Mouse (Mus musculus) adrenal gland (tissue): Measurements from ENCODE around the gene Ss18l1.

Experiments used
- intact Hi-C: fragments of 180-260 bp; cut with DNase I; formaldehyde crosslinking; loops from one replicate; pipeline ENCODE4 v1.15.1; 2025

The Ss18l1 gene

GRCm38 (mm10) chr2:180033956-180034355, 8.4 kb upstream of the Ss18l1 start:
- intact Hi-C loops = no loop called here

GRCm38 (mm10) chr2:180034753-180035152, 7.6 kb upstream of the Ss18l1 start:
- intact Hi-C loops = no loop called here

DNA sequence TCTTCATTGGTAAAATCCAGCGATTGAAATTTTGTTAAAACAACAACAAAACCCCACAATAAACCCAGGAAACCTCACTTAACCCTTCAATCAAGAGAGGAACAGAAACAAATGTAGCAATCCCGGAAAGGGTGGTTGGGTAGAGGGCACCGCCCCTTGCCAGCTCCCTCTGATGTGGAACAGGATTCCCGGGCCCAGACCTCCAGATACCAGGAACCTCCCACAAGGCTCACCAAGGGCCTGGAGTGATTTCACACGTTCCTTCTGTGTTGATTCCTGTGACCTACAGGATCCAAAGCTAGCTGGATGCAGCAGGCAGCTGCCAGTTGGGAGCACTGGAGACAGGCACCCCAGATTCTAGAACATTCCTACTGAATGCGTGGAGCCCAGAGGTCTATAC, 1.9 kb upstream of the Ss18l1 start:
- intact Hi-C loops = loop anchor here (5.0 kb wide), 1 partner anchor 63 kb away; the partner anchor contains the start of gene Taf4

DNA sequence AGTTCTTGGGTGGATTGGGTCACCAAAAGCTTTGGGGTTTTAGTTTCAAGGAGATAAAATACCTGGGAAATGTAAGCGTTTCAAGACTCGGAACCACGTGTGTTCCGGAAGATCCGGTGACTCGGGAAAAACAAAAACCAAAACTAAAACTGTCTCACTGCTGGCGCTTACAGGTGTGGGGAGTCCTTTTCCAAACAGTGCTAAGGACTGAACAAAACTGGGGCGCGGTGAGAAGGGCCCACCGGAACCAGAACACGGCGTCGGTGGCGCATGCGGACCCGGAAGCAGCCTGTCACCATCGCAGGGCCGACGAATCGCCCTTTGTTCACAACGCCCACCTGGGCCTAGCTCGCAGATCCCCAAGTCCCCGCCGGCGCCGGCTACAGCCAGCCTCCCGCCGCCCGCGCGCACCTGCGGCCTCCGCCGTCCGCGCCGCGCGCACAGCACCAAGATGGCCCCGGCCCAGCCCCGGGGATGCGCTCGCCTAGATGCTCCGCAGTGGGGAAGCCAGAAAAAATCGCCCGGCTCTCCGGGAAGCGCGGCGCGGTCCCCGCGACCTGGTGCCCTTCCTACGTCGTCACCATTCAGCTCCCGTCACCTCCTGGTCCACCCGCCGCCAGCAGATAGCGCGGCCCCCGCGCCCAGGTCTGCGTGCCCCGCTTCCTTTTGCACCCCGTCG, 593 bp upstream of the Ss18l1 start:
- intact Hi-C loops = loop anchor here (5.0 kb wide), 1 partner anchor 64 kb away; the partner anchor contains the start of gene Taf4

- intact Hi-C loops = loop anchor here (5.0 kb wide), 1 partner anchor 66 kb away; the partner anchor contains the start of gene Taf4
Measured at GRCm38 (mm10) chr2:180042858-180043515, 678 bp downstream of the Ss18l1 start.

- intact Hi-C loops = loop anchor here (2.0 kb wide), 1 partner anchor 128 kb away; no protein-coding TSS in a partner anchor
Measured at GRCm38 (mm10) chr2:180045283-180045682, 3.0 kb downstream of the Ss18l1 start.

DNA sequence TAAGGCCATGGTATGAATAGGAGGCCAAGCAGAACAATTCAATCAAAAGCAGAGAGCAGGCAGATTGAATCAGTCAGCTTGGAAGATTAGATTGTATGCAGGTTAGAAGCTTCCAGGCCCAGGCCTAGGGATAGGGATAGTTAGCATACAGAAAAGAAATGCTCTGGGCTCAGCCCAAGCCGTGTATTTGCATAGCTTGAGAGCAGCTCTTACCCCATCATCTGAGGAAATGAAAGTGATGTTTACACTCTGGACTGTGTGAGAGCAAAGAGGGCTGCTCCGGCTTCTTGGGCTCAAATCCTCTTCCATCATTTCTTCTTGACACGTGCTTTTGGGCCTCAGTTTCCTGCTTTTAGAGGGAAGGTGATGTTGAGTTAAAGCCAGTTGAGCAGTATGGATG, 5.3 kb downstream of the Ss18l1 start:
- intact Hi-C loops = no loop called here

DNA sequence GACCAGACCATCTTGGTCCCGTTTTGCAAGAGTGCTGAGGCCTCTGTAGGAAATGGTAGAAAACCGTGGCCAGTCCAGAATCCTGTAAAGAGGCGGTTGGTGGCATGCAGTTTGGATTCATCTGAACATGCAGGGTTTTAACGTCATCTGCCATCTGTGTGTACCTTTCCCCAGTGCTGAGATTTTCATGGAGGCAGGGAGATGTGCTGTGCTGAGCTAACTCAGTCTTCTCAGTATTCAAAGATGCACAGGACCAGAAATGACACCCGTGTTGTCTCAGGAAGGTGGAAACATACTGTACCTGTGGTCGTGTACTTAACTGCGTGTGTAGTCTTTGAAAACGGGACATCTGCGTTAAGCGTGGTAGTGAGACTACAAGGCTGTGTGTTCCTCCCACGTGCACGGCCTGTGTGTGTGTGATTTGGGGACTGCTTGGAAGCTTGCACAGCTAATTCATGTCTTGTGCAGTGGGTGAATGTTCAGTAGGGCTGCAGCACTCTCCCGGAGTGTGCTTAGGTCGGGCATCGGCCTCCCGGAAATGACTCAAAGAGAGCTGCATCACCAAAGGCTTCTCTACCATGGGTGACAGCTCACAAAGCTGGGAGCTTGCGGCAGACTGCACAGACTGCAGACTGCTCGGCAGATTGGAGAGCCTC, 5.8 kb downstream of the Ss18l1 start:
- intact Hi-C loops = no loop called here

- intact Hi-C loops = no loop called here
Measured at GRCm38 (mm10) chr2:180050986-180051385, 8.7 kb downstream of the Ss18l1 start.

DNA sequence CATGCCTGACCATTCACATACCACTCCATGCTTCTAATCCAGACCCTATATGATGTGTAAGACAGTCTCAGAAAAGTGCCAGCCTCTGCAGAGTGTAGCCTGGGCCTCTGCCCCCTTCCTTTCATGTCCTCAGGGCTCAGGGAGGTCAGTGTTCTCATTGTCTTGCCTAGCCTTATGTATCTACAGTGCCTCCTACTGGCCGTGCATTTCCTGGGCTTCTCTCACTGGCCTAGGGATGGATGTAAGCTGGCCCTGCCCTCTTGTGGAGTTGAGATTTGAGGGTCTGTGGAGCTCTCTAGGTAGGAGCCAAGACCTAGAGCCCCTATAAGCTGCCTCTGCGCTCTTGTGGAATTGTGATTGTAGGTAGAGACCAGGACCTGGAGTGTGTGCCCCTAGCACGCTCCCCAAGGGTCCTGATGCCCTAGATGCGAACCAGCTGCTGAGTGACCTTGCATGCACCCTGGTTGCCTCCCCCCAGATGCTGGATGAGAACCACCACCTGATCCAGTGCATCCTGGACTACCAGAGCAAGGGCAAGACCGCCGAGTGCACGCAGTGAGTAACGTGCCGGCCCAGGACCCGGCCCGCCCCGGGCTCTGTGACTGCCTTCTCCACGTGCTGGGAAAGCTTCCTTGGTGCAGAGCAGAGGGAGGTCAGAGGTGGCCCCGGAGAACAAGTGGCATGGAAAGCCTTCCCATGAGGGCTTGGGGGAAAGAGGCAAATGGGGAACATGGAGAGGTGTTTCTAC, 9.9 kb downstream of the Ss18l1 start:
- intact Hi-C loops = no loop called here

DNA sequence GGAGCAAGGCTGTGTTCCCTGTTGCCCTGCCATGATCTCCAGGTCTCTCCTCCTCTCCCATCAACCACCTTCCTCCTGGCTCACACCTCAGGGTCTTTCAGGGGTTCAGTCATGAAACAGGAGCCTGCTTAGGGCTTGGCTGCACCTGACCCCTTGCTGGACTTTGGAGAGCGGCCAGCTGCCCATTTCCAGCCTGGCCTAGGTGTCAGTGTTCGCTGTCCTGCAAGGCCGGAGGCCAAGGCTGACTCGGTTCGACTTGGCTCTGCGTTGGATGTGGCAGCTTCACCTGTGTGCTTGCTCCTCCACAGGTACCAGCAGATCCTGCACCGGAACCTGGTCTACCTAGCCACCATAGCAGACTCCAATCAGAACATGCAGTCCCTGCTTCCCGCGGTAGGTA, 10.7 kb downstream of the Ss18l1 start:
- intact Hi-C loops = no loop called here

- intact Hi-C loops = no loop called here
Measured at GRCm38 (mm10) chr2:180063338-180064131, 21.2 kb downstream of the Ss18l1 start.

- intact Hi-C loops = no loop called here
Measured at GRCm38 (mm10) chr2:180069770-180070480, 27.6 kb downstream of the Ss18l1 start.

GRCm38 (mm10) chr2:180070481-180071453, 28.5 kb downstream of the Ss18l1 start, which contains the start of gene Mtg2:
Mtg2 (plus strand) TSS chr2:180070588.
- intact Hi-C loops = no loop called here

DNA sequence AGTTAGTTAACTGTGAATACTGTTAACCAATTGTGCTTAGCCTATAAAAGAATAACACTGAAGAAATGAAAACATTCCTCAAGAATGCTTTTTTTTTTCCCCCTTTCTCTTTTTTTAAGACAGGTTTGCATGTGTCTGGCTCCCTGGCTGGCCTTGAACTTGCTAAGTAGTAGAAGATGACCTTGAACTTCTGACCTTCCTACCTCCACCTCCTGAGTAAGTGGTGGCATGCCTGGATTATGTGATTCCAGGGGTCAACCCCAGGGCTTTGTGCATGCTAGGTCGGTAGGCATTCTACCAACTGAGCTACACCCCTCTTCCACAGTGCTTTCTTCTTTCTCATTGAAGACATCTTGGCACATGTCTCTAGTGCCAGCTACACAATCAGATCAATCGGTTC, 29.4 kb downstream of the Ss18l1 start:
- intact Hi-C loops = no loop called here

- intact Hi-C loops = no loop called here
Measured at GRCm38 (mm10) chr2:180072886-180073285, 30.6 kb downstream of the Ss18l1 start.

- intact Hi-C loops = no loop called here
Measured at GRCm38 (mm10) chr2:180077622-180078021, 35.3 kb downstream of the Ss18l1 start.

DNA sequence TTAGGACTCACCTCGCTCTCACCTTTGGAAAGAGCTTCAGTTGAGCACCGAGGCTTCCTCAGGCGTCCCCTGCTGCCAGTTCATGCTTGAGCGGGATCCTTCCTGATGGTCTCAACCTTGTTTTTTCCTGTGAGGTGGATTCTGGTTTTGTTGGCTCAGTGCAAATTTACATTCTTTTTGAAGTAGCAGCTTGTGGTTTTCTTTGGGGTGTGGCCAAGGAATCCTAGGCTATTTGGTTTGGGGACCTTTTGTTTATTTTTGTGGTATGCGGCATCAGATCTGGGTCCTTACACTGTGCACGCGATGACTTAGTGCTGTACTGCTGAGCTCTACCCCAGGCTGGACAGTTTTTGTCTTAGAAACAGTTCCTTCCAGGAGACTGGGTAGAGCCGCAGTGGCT, 38.4 kb downstream of the Ss18l1 start:
- intact Hi-C loops = no loop called here

DNA sequence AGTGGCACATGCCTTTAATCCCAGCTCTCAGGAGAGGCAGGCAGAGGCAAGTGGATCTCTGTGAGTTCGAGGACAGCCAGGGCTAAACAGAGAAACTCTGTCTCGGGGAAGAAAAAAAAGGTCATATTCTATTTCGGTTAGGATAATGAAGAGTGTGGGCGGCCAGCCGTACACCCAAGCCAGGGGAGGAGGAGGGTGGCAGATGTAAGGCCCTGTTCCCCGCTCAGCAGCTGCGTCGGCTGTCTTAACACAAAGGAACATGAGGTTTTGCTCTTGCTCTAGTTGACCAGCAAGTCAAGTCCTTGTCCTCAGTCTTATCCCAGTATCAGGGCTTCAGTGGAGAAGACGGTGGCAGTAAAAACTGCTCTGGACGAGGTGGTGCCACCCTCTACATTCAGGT, 40.8 kb downstream of the Ss18l1 start:
- intact Hi-C loops = no loop called here
